In genomic region chr10:40257414-40258255, GRCm38 (mm10) we compare ENCODE assay signal across 1 mouse cellular context.
TF ChIP-seq lines count a peak whose summit lies in the region.

Gtf3c6 (minus strand) TSS chr10:40258108.

TF ChIP-seq in CH12.LX, 34 proteins besides CTCF, POLR2A, EP300 and RAD21 (continued from another document):
- TF ChIP-seq UBTF (IDR thresholded peaks at IDR 0.05; ENCODE audit: low read depth, low read length) (no peak), TBP (conservative IDR thresholded peaks at IDR 0.05; ENCODE audit: low read depth, low read length) (peak; percentile 96; the same call in 1 of the 2 replicates), ZKSCAN1 (IDR thresholded peaks at IDR 0.05; ENCODE audit: borderline replicate concordance, low read depth, low read length) (no peak), POLR2AphosphoS2 (IDR thresholded peaks at IDR 0.05; ENCODE audit: low read depth, low read length) (no peak), CHD2 (IDR thresholded peaks at IDR 0.05; ENCODE audit: low read length) (no peak), KAT2A (IDR thresholded peaks at IDR 0.05; ENCODE audit: insufficient replicate concordance, low read length) (peak; percentile 77; the same call in 1 of the 2 replicates), CHD1 (IDR thresholded peaks at IDR 0.05; ENCODE audit: low read depth, low read length) (peak; percentile 41; the same call in 1 of the 2 replicates), JUND (conservative IDR thresholded peaks at IDR 0.05; ENCODE audit: low read depth, low read length) (no peak; the same call in 1 of the 2 replicates), MEF2A (IDR thresholded peaks at IDR 0.05; ENCODE audit: borderline replicate concordance, low read depth, low read length) (peak; percentile 75), NELFE (IDR thresholded peaks at IDR 0.05; ENCODE audit: low read depth, low read length) (peak; percentile 91), ZMIZ1 (IDR thresholded peaks at IDR 0.05; ENCODE audit: low read depth, low read length) (peak; percentile 47; the same call in 1 of the 2 replicates), HCFC1 (IDR thresholded peaks at IDR 0.05; ENCODE audit: low read depth, low read length) (peak; percentile 88), RCOR1 (conservative IDR thresholded peaks at IDR 0.05; ENCODE audit: low read depth, low read length) (peak; percentile 85), E2F4 (IDR thresholded peaks at IDR 0.05; ENCODE audit: insufficient replicate concordance, low read depth, low read length) (no peak), SIN3A (IDR thresholded peaks at IDR 0.05; ENCODE audit: low read length) (peak; percentile 97), NRF1 (IDR thresholded peaks at IDR 0.05; ENCODE audit: low read depth, low read length) (peak; percentile 85), ETS1 (conservative IDR thresholded peaks at IDR 0.05; ENCODE audit: low read depth, low read length) (0 out of 2 replicates have a peak, but pooled peaks have one; percentile 6), MAZ (IDR thresholded peaks at IDR 0.05; ENCODE audit: low read depth, low read length) (no peak), USF2 (conservative IDR thresholded peaks at IDR 0.05; ENCODE audit: low read depth, low read length) (peak; percentile 35; the same call in 1 of the 2 replicates), ZC3H11A (IDR thresholded peaks at IDR 0.05; ENCODE audit: low read depth, low read length) (no peak), MAFK (IDR thresholded peaks at IDR 0.05; ENCODE audit: insufficient replicate concordance, low read length) (no peak)
TF ChIP-seq in CH12.LX: peak in this region for 19.
